Mouse (Mus musculus): ENCODE data around the gene Nipbl. TPM values are rescaled to one million over a fixed set of nuclear protein-coding genes. Genes with fewer than 3 reads are reported as not detected.

Gene Nipbl
- polyA plus RNA-seq, 1 experiment from 2014 or later: 21.3 TPM

GRCm38 (mm10) chr15:8411168-8411837, 33.0 kb downstream of the Nipbl start:
- H3K4me3 ChIP-seq: no peak overlapping the region

GRCm38 (mm10) chr15:8407082-8407481, 37.2 kb downstream of the Nipbl start:
- Histone ChIP-seq H3K9ac (no peak overlapping the region), H3K36me3 (no peaks in the 10 kb centered on the region), H3K27ac (no peak overlapping the region), H3K27me3 (replicated peaks) (no peaks in the 10 kb centered on the region), H3K4me2 (replicated peaks) (no peak overlapping the region), H3K9me3 (no peaks in the 10 kb centered on the region), H3K4me1 (no peaks in the 10 kb centered on the region), H3K4me3 (no peak overlapping the region)
- no peak for ATAC-seq (ENCODE audit: low FRiP score, low read depth)
- WGBS: 97% methylated on average over 2 of the region's 2 CpGs

More at GRCm38 (mm10) chr15:8411168-8411837, 33.0 kb downstream of the Nipbl start:
- no peaks in the 10 kb centered on the region for H3K9me3 ChIP-seq
- H3K4me2 ChIP-seq (replicated peaks): no peak overlapping the region
- H3K4me1 ChIP-seq: no peaks in the 10 kb centered on the region
- no peaks in the 10 kb centered on the region for H3K36me3 ChIP-seq
- H3K9ac ChIP-seq: no peak overlapping the region
- no peak overlapping the region for H3K27ac ChIP-seq
- WGBS: 91% methylated on average over 1 of the region's 1 CpGs
- ATAC-seq (ENCODE audit: low FRiP score, low read depth): no peak
- H3K27me3 ChIP-seq (replicated peaks): no peaks in the 10 kb centered on the region

- 93% methylated on average over 2 of the region's 2 CpGs for WGBS
- Histone ChIP-seq H3K36me3 (no peaks in the 10 kb centered on the region), H3K4me1 (no peaks in the 10 kb centered on the region), H3K9ac (no peak overlapping the region), H3K27ac (no peak overlapping the region), H3K4me3 (no peak overlapping the region), H3K9me3 (no peaks in the 10 kb centered on the region), H3K4me2 (replicated peaks) (no peak overlapping the region), H3K27me3 (replicated peaks) (no peaks in the 10 kb centered on the region)
- ATAC-seq (ENCODE audit: low FRiP score, low read depth): no peak
Measured at GRCm38 (mm10) chr15:8406219-8406618, 38.0 kb downstream of the Nipbl start.

- 95% methylated on average over 2 of the region's 2 CpGs for WGBS
- Histone ChIP-seq H3K27me3 (replicated peaks) (no peaks in the 10 kb centered on the region), H3K4me1 (no peaks in the 10 kb centered on the region), H3K9ac (no peak overlapping the region), H3K4me2 (replicated peaks) (no peak overlapping the region), H3K4me3 (no peak overlapping the region), H3K9me3 (no peaks in the 10 kb centered on the region), H3K27ac (no peak overlapping the region), H3K36me3 (no peaks in the 10 kb centered on the region)
- no peak for ATAC-seq (ENCODE audit: low FRiP score, low read depth)
Measured at GRCm38 (mm10) chr15:8402591-8402990, 41.7 kb downstream of the Nipbl start.

- ATAC-seq (ENCODE audit: low FRiP score, low read depth): no peak
- Histone ChIP-seq H3K27me3 (replicated peaks) (no peaks in the 10 kb centered on the region), H3K4me2 (replicated peaks) (no peak overlapping the region), H3K36me3 (no peaks in the 10 kb centered on the region), H3K4me1 (no peaks in the 10 kb centered on the region), H3K27ac (no peak overlapping the region), H3K9me3 (no peaks in the 10 kb centered on the region), H3K4me3 (no peak overlapping the region), H3K9ac (no peak overlapping the region)
- WGBS: 93% methylated on average over 2 of the region's 2 CpGs
Measured at GRCm38 (mm10) chr15:8401536-8401935, 42.7 kb downstream of the Nipbl start.

GRCm38 (mm10) chr15:8391764-8392163, 52.5 kb downstream of the Nipbl start:
- H3K9me3 ChIP-seq: no peaks in the 10 kb centered on the region
- no peak overlapping the region for H3K4me3 ChIP-seq
- ATAC-seq (ENCODE audit: low FRiP score, low read depth): no peak
- H3K27ac ChIP-seq: no peak overlapping the region
- H3K4me1 ChIP-seq: no peaks in the 10 kb centered on the region
- H3K36me3 ChIP-seq: no peaks in the 10 kb centered on the region
- no peak overlapping the region for H3K4me2 ChIP-seq (replicated peaks)
- H3K27me3 ChIP-seq (replicated peaks): no peaks in the 10 kb centered on the region
- no peak overlapping the region for H3K9ac ChIP-seq
- 95% methylated on average over 3 of the region's 3 CpGs for WGBS

- H3K9me3 ChIP-seq: no peaks in the 10 kb centered on the region
- H3K4me1 ChIP-seq: no peaks in the 10 kb centered on the region
- no peak overlapping the region for H3K4me3 ChIP-seq
- H3K27me3 ChIP-seq (replicated peaks): no peaks in the 10 kb centered on the region
- no peak overlapping the region for H3K9ac ChIP-seq
- H3K36me3 ChIP-seq: no peaks in the 10 kb centered on the region
- 78% methylated on average over 3 of the region's 3 CpGs for whole genome bisulfite sequencing
- no peak for ATAC-seq (ENCODE audit: low FRiP score, low read depth)
- H3K27ac ChIP-seq: no peak overlapping the region
- no peak overlapping the region for H3K4me2 ChIP-seq (replicated peaks)
Measured at GRCm38 (mm10) chr15:8382213-8382612, 62.0 kb downstream of the Nipbl start.

- Histone ChIP-seq H3K36me3 (peaks cover 8% of the 10 kb centered on the region), H3K9me3 (no peaks in the 10 kb centered on the region), H3K27me3 (replicated peaks) (no peaks in the 10 kb centered on the region), H3K4me2 (replicated peaks) (no peak overlapping the region), H3K9ac (no peak overlapping the region), H3K27ac (no peak overlapping the region), H3K4me3 (no peak overlapping the region), H3K4me1 (no peaks in the 10 kb centered on the region)
- 95% methylated on average over 1 of the region's 1 CpGs for WGBS
- no peak for ATAC-seq (ENCODE audit: low FRiP score, low read depth)
Measured at GRCm38 (mm10) chr15:8375657-8376056, 68.6 kb downstream of the Nipbl start.

GRCm38 (mm10) chr15:8374724-8375123, 69.5 kb downstream of the Nipbl start:
- no peak for ATAC-seq (ENCODE audit: low FRiP score, low read depth)
- no peaks in the 10 kb centered on the region for H3K4me1 ChIP-seq

GRCm38 (mm10) chr15:8347104-8347773, 97.0 kb downstream of the Nipbl start:
- Histone ChIP-seq H3K27me3 (replicated peaks) (no peaks in the 10 kb centered on the region), H3K4me2 (replicated peaks) (no peak overlapping the region), H3K36me3 (peaks cover 12% of the 10 kb centered on the region), H3K9ac (no peak overlapping the region), H3K4me3 (no peak overlapping the region), H3K27ac (no peak overlapping the region), H3K9me3 (no peaks in the 10 kb centered on the region), H3K4me1 (no peaks in the 10 kb centered on the region)
- 81% methylated on average over 2 of the region's 2 CpGs for WGBS
- no peak for ATAC-seq (ENCODE audit: low FRiP score, low read depth)

More at GRCm38 (mm10) chr15:8374724-8375123, 69.5 kb downstream of the Nipbl start:
- no peaks in the 10 kb centered on the region for H3K9me3 ChIP-seq
- peaks cover 8% of the 10 kb centered on the region for H3K36me3 ChIP-seq
- H3K4me3 ChIP-seq: no peak overlapping the region
- no peak overlapping the region for H3K27ac ChIP-seq
- WGBS: 77% methylated on average over 3 of the region's 3 CpGs
- no peak overlapping the region for H3K4me2 ChIP-seq (replicated peaks)
- no peak overlapping the region for H3K9ac ChIP-seq
- H3K27me3 ChIP-seq (replicated peaks): no peaks in the 10 kb centered on the region

GRCm38 (mm10) chr15:8340596-8340995, 103.7 kb downstream of the Nipbl start:
- no peak for ATAC-seq (ENCODE audit: low FRiP score, low read depth)
- no peaks in the 10 kb centered on the region for H3K9me3 ChIP-seq
- H3K4me3 ChIP-seq: no peak overlapping the region
- H3K9ac ChIP-seq: no peak overlapping the region
- H3K36me3 ChIP-seq: peaks cover 19% of the 10 kb centered on the region
- no peaks in the 10 kb centered on the region for H3K4me1 ChIP-seq
- whole genome bisulfite sequencing: 93% methylated on average over 4 of the region's 4 CpGs
- no peak overlapping the region for H3K4me2 ChIP-seq (replicated peaks)
- H3K27me3 ChIP-seq (replicated peaks): no peaks in the 10 kb centered on the region
- no peak overlapping the region for H3K27ac ChIP-seq

GRCm38 (mm10) chr15:8331547-8331946, 112.7 kb downstream of the Nipbl start:
- ATAC-seq (ENCODE audit: low FRiP score, low read depth): no peak
- Histone ChIP-seq H3K4me3 (no peak overlapping the region), H3K27ac (no peak overlapping the region), H3K27me3 (replicated peaks) (no peaks in the 10 kb centered on the region), H3K4me1 (no peaks in the 10 kb centered on the region), H3K9ac (no peak overlapping the region), H3K4me2 (replicated peaks) (no peak overlapping the region), H3K9me3 (no peaks in the 10 kb centered on the region), H3K36me3 (peaks cover 33% of the 10 kb centered on the region)
- WGBS: 94% methylated on average over 3 of the region's 3 CpGs

GRCm38 (mm10) chr15:8325629-8326028, 118.6 kb downstream of the Nipbl start:
- H3K27me3 ChIP-seq (replicated peaks): no peaks in the 10 kb centered on the region
- no peak overlapping the region for H3K27ac ChIP-seq
- ATAC-seq (ENCODE audit: low FRiP score, low read depth): no peak
- WGBS: 95% methylated on average over 2 of the region's 2 CpGs
- H3K9ac ChIP-seq: no peak overlapping the region
- H3K4me1 ChIP-seq: no peaks in the 10 kb centered on the region
- H3K4me2 ChIP-seq (replicated peaks): no peak overlapping the region
- no peak overlapping the region for H3K4me3 ChIP-seq
- H3K9me3 ChIP-seq: no peaks in the 10 kb centered on the region
- H3K36me3 ChIP-seq: peaks cover 57% of the 10 kb centered on the region

All from neural tube, embryonic 12.5 days (tissue).